Comparison of ENCODE assay signal across 18 mouse cellular contexts in the genomic region with DNA sequence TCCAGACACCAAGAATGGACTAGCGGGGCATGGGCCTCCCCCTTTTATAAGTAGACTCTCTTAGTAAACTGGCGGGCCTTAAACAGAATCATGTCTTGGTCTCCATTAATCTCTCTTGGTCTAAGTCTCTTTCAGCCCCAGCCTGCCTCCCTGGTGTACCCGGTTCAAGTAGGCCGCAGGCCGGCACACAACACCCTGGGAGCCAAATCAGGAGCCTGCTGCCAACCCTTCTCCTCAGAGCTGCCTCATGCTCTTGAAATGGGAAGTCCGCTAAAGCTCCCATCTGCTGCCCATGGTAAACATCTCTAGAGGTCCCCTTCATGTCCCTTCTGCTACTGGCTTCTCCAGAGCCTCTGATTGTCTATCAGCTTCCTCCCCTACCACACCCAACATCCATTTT.
A peak's percentile ranks its signal among the peaks of the same experiment; 100 is the strongest.
DNase-seq lines count a peak whose midpoint lies in the region; ATAC-seq and TF ChIP-seq lines count a peak whose summit lies in the region.
"Had no signal": no experiment of that assay in that cellular context is flagged by ENCODE, and none has a peak within 500 bp of the region (broad histone marks: within the 10 kb centered on the region; RNA-seq: fewer than 3 reads in every experiment).

No protein-coding gene starts in this region.

- TF ChIP-seq CTCF in intestine, postnatal 0 days (IDR thresholded peaks at IDR 0.05; ENCODE audit: low read depth): no peak
- TF ChIP-seq CTCF in liver, postnatal 0 days (IDR thresholded peaks at IDR 0.05; ENCODE audit: low read depth): no peak

- H3K4me3 ChIP-seq in intestine, postnatal 0 days (ENCODE audit: low read depth, low read length): no peak overlapping the region
- no peak overlapping the region for H3K4me3 ChIP-seq in intestine, embryonic 16.5 days (ENCODE audit: low read length)
- H3K4me3 ChIP-seq in liver, postnatal 0 days (ENCODE audit: low read depth, low read length): no peak overlapping the region
- H3K4me3 ChIP-seq in liver, embryonic 12.5 days: no peak overlapping the region
- no peak overlapping the region for H3K4me3 ChIP-seq in macrophage (ENCODE audit: inconsistent target)
- H3K4me3 ChIP-seq: embryonic facial prominence, embryonic 10.5 days; embryonic facial prominence, embryonic 12.5 days; forebrain, embryonic 13.5 days; forebrain, embryonic 15.5 days had no signal

- H3K9me3 ChIP-seq in intestine, postnatal 0 days (ENCODE audit: control insufficient read depth): no peaks in the 10 kb centered on the region
- no peaks in the 10 kb centered on the region for H3K9me3 ChIP-seq in intestine, embryonic 16.5 days (ENCODE audit: control insufficient read depth, low read length)
- H3K9me3 ChIP-seq in liver, postnatal 0 days (ENCODE audit: low read length): no peaks in the 10 kb centered on the region
- no peaks in the 10 kb centered on the region for H3K9me3 ChIP-seq in liver, embryonic 12.5 days (replicated peaks)
- H3K9me3 ChIP-seq: embryonic facial prominence, embryonic 10.5 days; embryonic facial prominence, embryonic 12.5 days; forebrain, embryonic 13.5 days; forebrain, embryonic 15.5 days had no signal

- no peak overlapping the region for H3K9ac ChIP-seq in intestine, postnatal 0 days (ENCODE audit: low read depth, low read length)
- H3K9ac ChIP-seq in intestine, embryonic 16.5 days (ENCODE audit: low read depth, low read length): no peak overlapping the region
- H3K9ac ChIP-seq in liver, postnatal 0 days (replicated peaks): no peak overlapping the region
- no peak overlapping the region for H3K9ac ChIP-seq in liver, embryonic 12.5 days
- H3K9ac ChIP-seq: embryonic facial prominence, embryonic 12.5 days; forebrain, embryonic 13.5 days; forebrain, embryonic 15.5 days had no signal

- 89% methylated on average over 6 of the region's 6 CpGs for WGBS in intestine, postnatal 0 days
- WGBS in intestine, embryonic 16.5 days: 84% methylated on average over 6 of the region's 6 CpGs
- 71% methylated on average over 6 of the region's 6 CpGs for WGBS in liver, postnatal 0 days (ENCODE audit: insufficient replicate concordance)
- WGBS in liver, embryonic 12.5 days (ENCODE audit: insufficient replicate concordance): 69% methylated on average over 6 of the region's 6 CpGs
- WGBS in macrophage (ENCODE audit: missing documents): 77% methylated on average over 6 of the region's 6 CpGs

- no peaks in the 10 kb centered on the region for H3K79me2 ChIP-seq in macrophage (ENCODE audit: inconsistent target)

- ATAC-seq in intestine, postnatal 0 days: no peak
- no peak for ATAC-seq in intestine, embryonic 16.5 days
- no peak for ATAC-seq in liver, postnatal 0 days
- ATAC-seq in liver, embryonic 12.5 days: no peak
- ATAC-seq: forebrain, embryonic 13.5 days; forebrain, embryonic 15.5 days had no signal

- no peaks in the 10 kb centered on the region for H3K36me3 ChIP-seq in intestine, postnatal 0 days (ENCODE audit: control insufficient read depth, insufficient read depth)
- H3K36me3 ChIP-seq in intestine, embryonic 16.5 days (ENCODE audit: control insufficient read depth, insufficient read depth, low read length): no peaks in the 10 kb centered on the region
- H3K36me3 ChIP-seq in liver, postnatal 0 days (replicated peaks; ENCODE audit: insufficient read depth, low read length): no peaks in the 10 kb centered on the region
- no peaks in the 10 kb centered on the region for H3K36me3 ChIP-seq in liver, embryonic 12.5 days
- H3K36me3 ChIP-seq in macrophage (ENCODE audit: inconsistent target): no peaks in the 10 kb centered on the region
- H3K36me3 ChIP-seq: embryonic facial prominence, embryonic 10.5 days; embryonic facial prominence, embryonic 12.5 days; forebrain, embryonic 15.5 days had no signal

- no peaks in the 10 kb centered on the region; the same call in 1 of the 2 replicates for H3K4me1 ChIP-seq in intestine, postnatal 0 days (replicated peaks; ENCODE audit: control insufficient read depth, insufficient read depth, low read length)
- H3K4me1 ChIP-seq in intestine, embryonic 16.5 days (ENCODE audit: control insufficient read depth, insufficient read depth, low read length): no peaks in the 10 kb centered on the region
- H3K4me1 ChIP-seq in liver, postnatal 0 days (ENCODE audit: insufficient read depth): peaks cover 15% of the 10 kb centered on the region
- no peaks in the 10 kb centered on the region for H3K4me1 ChIP-seq in liver, embryonic 12.5 days
- H3K4me1 ChIP-seq: embryonic facial prominence, embryonic 10.5 days; embryonic facial prominence, embryonic 12.5 days; forebrain, embryonic 13.5 days; forebrain, embryonic 15.5 days had no signal

- no peak overlapping the region for H3K4me2 ChIP-seq in intestine, postnatal 0 days (replicated peaks; ENCODE audit: low read depth)
- H3K4me2 ChIP-seq in intestine, embryonic 16.5 days (ENCODE audit: low read depth, low read length): no peak overlapping the region
- H3K4me2 ChIP-seq in liver, postnatal 0 days (ENCODE audit: low read depth, low read length): no peak overlapping the region
- no peak overlapping the region for H3K4me2 ChIP-seq in liver, embryonic 12.5 days
- H3K4me2 ChIP-seq: embryonic facial prominence, embryonic 12.5 days; forebrain, embryonic 13.5 days; forebrain, embryonic 15.5 days had no signal

- H3K27ac ChIP-seq in intestine, postnatal 0 days (ENCODE audit: low read depth, low read length): peak overlapping the region; percentile 50
- no peak overlapping the region for H3K27ac ChIP-seq in intestine, embryonic 16.5 days (ENCODE audit: low read length)
- H3K27ac ChIP-seq in liver, postnatal 0 days (ENCODE audit: low read depth): 0 out of 2 replicates have a peak overlapping the region, but pooled peaks have one; percentile 0
- no peak overlapping the region for H3K27ac ChIP-seq in liver, embryonic 12.5 days
- H3K27ac ChIP-seq in macrophage: peak overlapping the region; percentile 86
- H3K27ac ChIP-seq: embryonic facial prominence, embryonic 10.5 days; embryonic facial prominence, embryonic 12.5 days; forebrain, embryonic 13.5 days; forebrain, embryonic 15.5 days had no signal

- no peak for DNase-seq in liver, postnatal 0 days
- no peak for DNase-seq in urinary bladder, postnatal 14 days (ENCODE audit: low spot score)
- DNase-seq: adrenal gland, adult 2 months; adrenal gland, postnatal 10 days; adrenal gland, postnatal 25 days; cerebellum, adult 11-12 months; cerebellum, adult 2 months; cerebellum, adult 9-10 months; cerebellum, postnatal 10 days; cerebellum, postnatal 25 days had no signal

- TF ChIP-seq EP300 in liver, postnatal 0 days (IDR thresholded peaks at IDR 0.05; ENCODE audit: low read depth): no peak

- no peaks in the 10 kb centered on the region for H3K27me3 ChIP-seq in intestine, postnatal 0 days (replicated peaks; ENCODE audit: control insufficient read depth, insufficient read depth, low read length)
- no peaks in the 10 kb centered on the region for H3K27me3 ChIP-seq in intestine, embryonic 16.5 days (replicated peaks; ENCODE audit: control insufficient read depth, insufficient read depth, low read length)
- H3K27me3 ChIP-seq in liver, postnatal 0 days (ENCODE audit: insufficient read depth, low read length): no peaks in the 10 kb centered on the region
- H3K27me3 ChIP-seq in liver, embryonic 12.5 days (replicated peaks): no peaks in the 10 kb centered on the region
- H3K27me3 ChIP-seq: embryonic facial prominence, embryonic 12.5 days; forebrain, embryonic 13.5 days; forebrain, embryonic 15.5 days had no signal

Comparison
In these comparisons a context has a peak if more than half of its experiments do, and no peak if none do; other contexts are left out.
1. H3K27ac ChIP-seq: peak in intestine, postnatal 0 days (single experiment), liver, postnatal 0 days (single experiment) and macrophage (single experiment); none in intestine, embryonic 16.5 days (single experiment) and liver, embryonic 12.5 days (single experiment).